Mouse (Mus musculus): ENCODE measurements around the gene Hmbs.

Hmbs gene

GRCm38 (mm10) chr9:44288076-44288958 lies 55.7 kb downstream of the Hmbs start, which contains the start of gene Abcg4:
Gene Abcg4, minus strand, starts transcription at chr9:44288615.
- DNase-seq (ENCODE audit: low read depth), result peak; percentile 54

- DNase-seq (ENCODE audit: low read depth), result peak; percentile 36
Observed at GRCm38 (mm10) chr9:44287401-44288075, 56.5 kb downstream of the Hmbs start.

DNA sequence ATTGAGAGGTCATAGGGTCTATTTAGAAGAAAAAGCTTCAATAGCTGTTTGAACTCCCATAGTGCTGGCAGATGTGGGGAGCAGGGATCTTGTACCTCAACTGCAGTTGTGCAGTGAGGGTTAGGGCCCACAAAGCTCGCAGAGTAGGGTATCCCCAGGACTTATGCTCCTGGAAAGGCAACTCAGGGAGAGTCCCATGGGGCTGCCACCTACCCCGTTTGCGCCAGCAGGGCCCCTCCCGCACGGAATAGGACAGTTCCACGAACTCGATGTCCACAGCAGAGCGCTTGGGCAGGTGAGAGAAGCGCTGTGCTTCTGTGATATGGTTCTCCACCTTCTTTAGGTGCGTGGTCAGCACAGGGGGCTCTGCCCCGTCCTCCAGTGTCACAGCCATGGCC lies 57.0 kb downstream of the Hmbs start:
- DNase-seq (ENCODE audit: low read depth), result peak; percentile 28

Measured in induced T-regulatory cell, adult 2 months (primary cell).